Mouse (Mus musculus) lung, adult 2 months (tissue): ENCODE measurements around the gene 2010111I01Rik.

Source experiments
- CTCF ChIP-seq: fragments of 200-500 bp; IDR thresholded peaks from 2 replicates; pipeline ENCODE4 v1.5.1; 2011; ENCODE audit warnings: mild to moderate bottlenecking, low read length, control low read depth; ENCODE audit not compliant: insufficient read depth
- POLR2A ChIP-seq: fragments of 200-500 bp; IDR thresholded peaks from 2 replicates; pipeline ENCODE4 v1.6.1; 2011; ENCODE audit warnings: low read depth, mild to moderate bottlenecking, control low read depth, low read length, borderline replicate concordance; ENCODE audit errors: extremely low read depth

DNA sequence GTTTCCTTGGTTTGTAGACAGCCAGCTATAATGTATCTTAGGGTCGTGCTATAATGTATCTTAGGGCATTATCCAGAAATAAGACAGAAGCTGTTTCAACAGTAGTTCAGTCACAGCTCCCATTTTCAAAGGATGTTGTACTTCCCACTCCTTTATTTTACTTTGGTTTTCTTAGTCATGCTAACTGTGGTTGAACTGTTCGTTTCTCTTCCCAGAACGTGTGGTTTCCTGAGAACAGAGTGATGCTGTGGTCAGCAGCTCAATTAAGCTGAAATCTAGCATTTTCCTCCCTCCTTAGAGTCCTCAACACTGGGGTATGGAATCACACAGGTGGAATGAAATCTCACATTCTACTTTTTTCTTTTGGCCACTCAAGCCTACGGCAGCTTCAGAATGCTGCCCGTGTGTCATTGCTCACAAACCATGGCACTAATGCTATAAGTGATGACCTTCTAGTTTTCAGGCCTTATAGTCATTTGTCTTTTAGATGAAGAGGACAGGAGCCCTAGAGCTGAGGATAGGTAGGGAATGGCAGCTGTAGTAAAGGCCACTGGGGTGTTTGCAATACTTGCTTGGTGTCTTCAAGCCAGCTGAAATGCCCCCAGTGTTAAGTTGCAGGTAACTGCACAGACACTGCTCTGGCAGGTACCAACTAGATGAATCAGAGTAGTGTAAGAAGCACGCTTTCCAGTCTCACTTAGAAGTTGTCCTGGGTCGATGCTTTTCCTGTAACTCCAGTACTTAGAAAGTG, 289.4 kb downstream of the 2010111I01Rik start:
- TF ChIP-seq CTCF (no peak), POLR2A (no peak)
